Mouse (Mus musculus): ENCODE data around the gene Krt7. TPM values are rescaled to one million over a fixed set of nuclear protein-coding genes. Genes with fewer than 3 reads are reported as not detected.

Gene Krt7
- polyA plus RNA-seq, 1 experiment from 2014 or later = 108 TPM

DNA sequence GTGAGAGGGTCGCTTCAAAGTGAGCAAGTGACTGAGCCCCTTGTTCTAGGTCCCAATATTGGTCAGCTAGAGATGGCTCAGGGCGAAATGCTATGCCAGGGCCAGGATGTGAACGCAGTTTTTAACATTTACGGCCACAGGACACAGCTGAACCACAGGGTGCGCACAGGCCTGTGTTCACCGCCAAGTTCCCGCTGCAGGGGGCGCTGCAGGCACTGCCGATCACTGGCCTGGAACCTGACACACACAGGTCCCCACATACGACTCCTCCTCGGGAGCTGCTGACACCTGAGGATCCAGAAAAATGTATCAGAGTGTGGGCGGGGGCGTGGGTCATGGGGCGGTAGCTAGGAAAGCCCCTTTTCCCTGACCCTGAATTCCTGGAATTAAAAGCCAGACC is 48.4 kb downstream of the Krt7 start:
- no peak overlapping the region for H3K4me3 ChIP-seq (ENCODE audit: low read depth, low read length)
- H3K27me3 ChIP-seq (replicated peaks; ENCODE audit: control insufficient read depth, insufficient read depth, low read length) = no peaks in the 10 kb centered on the region
- H3K9ac ChIP-seq (ENCODE audit: low read length) = no peak overlapping the region
- DNase-seq (ENCODE audit: low spot score) (no peak), ATAC-seq (replicated peaks; ENCODE audit: low FRiP score, low TSS enrichment, low read depth) (no peak)
- H3K4me1 ChIP-seq (replicated peaks; ENCODE audit: control insufficient read depth, insufficient read depth, low read length) = no peaks in the 10 kb centered on the region
- H3K27ac ChIP-seq (ENCODE audit: low read depth) = no peak overlapping the region
- no peak overlapping the region for H3K4me2 ChIP-seq (ENCODE audit: low read length)
- H3K36me3 ChIP-seq (ENCODE audit: control insufficient read depth, insufficient read depth, low read length) = no peaks in the 10 kb centered on the region
- H3K9me3 ChIP-seq (ENCODE audit: control insufficient read depth, low read length) = no peaks in the 10 kb centered on the region
- 70% methylated on average over 14 of the region's 14 CpGs for WGBS

DNA sequence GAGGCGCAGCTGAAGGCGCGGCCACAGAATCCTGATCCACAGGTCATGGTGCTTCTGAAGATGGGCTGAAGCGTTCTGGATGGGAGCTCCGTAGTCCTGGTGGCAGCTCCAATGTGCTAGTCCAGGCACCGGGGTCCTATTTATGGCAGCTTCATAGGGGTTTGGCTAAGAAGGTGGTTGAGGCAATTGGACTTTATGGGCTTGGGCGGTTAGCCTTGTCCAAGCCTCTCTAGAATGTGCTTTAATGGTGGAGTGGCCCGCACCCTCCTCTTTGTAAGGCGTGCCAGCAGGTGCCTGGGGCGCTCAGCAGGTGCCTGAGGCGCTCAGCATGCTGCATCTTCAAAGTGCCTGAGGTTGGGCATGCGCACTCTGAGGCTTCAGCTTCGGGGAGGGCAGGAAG is 52.8 kb downstream of the Krt7 start, which contains the start of gene Krt81:
Krt81 (minus strand) TSS at position 101 of the 400 bp plus-strand sequence.
- H3K27me3 ChIP-seq (replicated peaks; ENCODE audit: control insufficient read depth, insufficient read depth, low read length) = no peaks in the 10 kb centered on the region
- no peak within 1 kb of the TSS for H3K4me2 ChIP-seq (ENCODE audit: low read length)
- H3K27ac ChIP-seq (ENCODE audit: low read depth) = no peak within 1 kb of the TSS
- no peak within 1 kb of the TSS for H3K4me3 ChIP-seq (ENCODE audit: low read depth, low read length)
- ATAC-seq (replicated peaks; ENCODE audit: low FRiP score, low TSS enrichment, low read depth) = no peak
- no peak within 1 kb of the TSS for H3K9ac ChIP-seq (ENCODE audit: low read length)
- no peak for DNase-seq (ENCODE audit: low spot score)
- H3K4me1 ChIP-seq (replicated peaks; ENCODE audit: control insufficient read depth, insufficient read depth, low read length) = no peaks in the 10 kb centered on the region
- no peaks in the 10 kb centered on the region for H3K9me3 ChIP-seq (ENCODE audit: control insufficient read depth, low read length)
- no peaks in the 10 kb centered on the region for H3K36me3 ChIP-seq (ENCODE audit: control insufficient read depth, insufficient read depth, low read length)
- 85% methylated on average over 13 of the region's 13 CpGs for WGBS

DNA sequence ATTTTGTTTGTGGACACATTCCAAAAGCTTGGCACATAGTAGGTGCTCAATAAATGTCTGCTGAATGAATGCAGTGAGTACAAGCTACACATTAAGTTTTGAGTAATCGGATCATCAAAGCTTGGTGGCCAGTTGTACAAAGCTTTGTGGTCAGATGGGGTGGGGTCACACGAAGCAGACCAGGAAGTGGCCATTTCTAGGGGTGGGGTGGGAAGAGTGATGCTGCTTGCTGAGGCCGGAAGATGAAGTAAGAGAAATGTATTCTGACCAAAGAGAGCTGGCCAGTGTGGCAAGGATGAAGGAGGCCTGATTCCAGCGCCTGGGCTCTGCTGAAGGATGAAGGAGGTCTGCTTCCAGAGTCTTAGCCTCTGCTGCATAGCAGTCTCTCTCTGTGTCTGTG is 58.2 kb downstream of the Krt7 start:
- Histone ChIP-seq H3K9me3 (ENCODE audit: control insufficient read depth, low read length) (no peaks in the 10 kb centered on the region), H3K4me1 (replicated peaks; ENCODE audit: control insufficient read depth, insufficient read depth, low read length) (no peaks in the 10 kb centered on the region), H3K27ac (ENCODE audit: low read depth) (no peak overlapping the region), H3K4me3 (ENCODE audit: low read depth, low read length) (no peak overlapping the region), H3K36me3 (ENCODE audit: control insufficient read depth, insufficient read depth, low read length) (no peaks in the 10 kb centered on the region), H3K9ac (ENCODE audit: low read length) (no peak overlapping the region), H3K4me2 (ENCODE audit: low read length) (no peak overlapping the region), H3K27me3 (replicated peaks; ENCODE audit: control insufficient read depth, insufficient read depth, low read length) (no peaks in the 10 kb centered on the region)
- WGBS = 81% methylated on average over 4 of the region's 4 CpGs
- DNase-seq (ENCODE audit: low spot score) (no peak), ATAC-seq (replicated peaks; ENCODE audit: low FRiP score, low TSS enrichment, low read depth) (no peak)

DNA sequence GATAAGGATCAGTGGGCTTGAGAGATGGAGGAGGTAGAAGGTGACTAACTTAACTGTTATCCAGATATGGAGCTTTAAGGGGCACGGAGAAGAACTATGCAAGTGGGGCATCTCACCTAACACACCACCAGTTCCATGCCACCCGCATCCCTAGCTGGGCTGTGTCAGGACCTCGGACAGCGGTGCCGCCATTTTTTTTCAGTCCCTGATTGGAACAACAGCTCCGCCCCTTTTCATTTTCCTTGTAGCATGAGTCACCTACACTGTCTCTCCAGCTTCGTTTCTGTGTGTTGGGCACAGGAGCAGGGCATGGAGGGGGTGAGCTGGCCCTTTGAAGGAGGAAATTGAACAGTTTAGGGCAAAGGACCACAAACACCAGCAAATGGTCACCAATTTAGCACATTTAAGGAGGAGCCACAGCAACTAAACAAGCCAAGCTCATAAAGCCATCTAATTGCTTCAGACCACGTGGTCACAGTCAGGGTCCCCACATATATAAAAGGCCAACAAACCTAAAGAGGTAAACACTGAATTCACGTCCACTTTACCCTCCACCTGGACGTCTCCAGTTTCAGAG is 62.2 kb downstream of the Krt7 start, which contains the start of gene Krt86:
Krt86 (plus strand) TSS at position 527 of the 577 bp plus-strand sequence.
- ATAC-seq (replicated peaks; ENCODE audit: low FRiP score, low TSS enrichment, low read depth) (no peak), DNase-seq (ENCODE audit: low spot score) (peak; percentile 89)
- H3K9ac ChIP-seq (ENCODE audit: low read length) = no peak within 1 kb of the TSS
- no peaks in the 10 kb centered on the region for H3K36me3 ChIP-seq (ENCODE audit: control insufficient read depth, insufficient read depth, low read length)
- no peaks in the 10 kb centered on the region for H3K9me3 ChIP-seq (ENCODE audit: control insufficient read depth, low read length)
- no peak within 1 kb of the TSS for H3K4me3 ChIP-seq (ENCODE audit: low read depth, low read length)
- H3K4me2 ChIP-seq (ENCODE audit: low read length) = no peak within 1 kb of the TSS
- no peaks in the 10 kb centered on the region for H3K27me3 ChIP-seq (replicated peaks; ENCODE audit: control insufficient read depth, insufficient read depth, low read length)
- H3K27ac ChIP-seq (ENCODE audit: low read depth) = no peak within 1 kb of the TSS
- no peaks in the 10 kb centered on the region for H3K4me1 ChIP-seq (replicated peaks; ENCODE audit: control insufficient read depth, insufficient read depth, low read length)
- WGBS = 25% methylated on average over 10 of the region's 10 CpGs

DNA sequence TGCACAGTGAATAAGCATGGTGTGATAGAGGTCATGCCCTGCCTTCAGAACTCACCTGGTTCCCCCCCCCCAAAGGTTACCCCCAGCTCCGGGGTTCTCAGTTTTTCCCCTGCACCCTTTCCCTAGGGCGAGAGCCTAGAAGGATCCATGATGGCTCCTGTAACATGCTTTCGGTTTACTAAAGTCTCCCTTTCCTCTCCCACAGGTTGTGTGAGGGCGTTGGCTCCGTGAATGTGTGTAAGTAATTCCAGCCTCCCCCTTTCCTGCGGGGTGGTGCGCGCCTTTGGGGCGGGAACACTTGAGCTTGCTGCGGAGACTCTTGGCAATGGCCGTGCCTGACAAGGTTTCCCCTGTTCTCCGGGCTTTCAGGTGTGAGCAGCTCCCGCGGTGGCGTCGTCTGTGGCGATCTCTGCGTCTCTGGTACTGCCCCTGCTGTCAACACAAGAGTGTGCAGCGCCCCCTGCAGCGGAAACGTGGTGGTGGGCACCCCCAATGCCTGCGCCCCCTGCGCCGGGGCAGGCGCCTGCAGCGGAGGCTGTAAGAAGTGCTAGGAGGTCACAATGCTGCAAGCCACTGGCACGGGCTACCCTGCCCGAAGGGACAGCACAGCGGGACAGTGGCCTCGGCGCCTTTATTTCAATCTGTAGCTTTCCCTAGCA is 68.3 kb downstream of the Krt7 start:
- WGBS = 5% methylated on average over 31 of the region's 31 CpGs
- peak overlapping the region; percentile 41 for H3K4me2 ChIP-seq (ENCODE audit: low read length)
- DNase-seq (ENCODE audit: low spot score) (peak; percentile 83), ATAC-seq (replicated peaks; ENCODE audit: low FRiP score, low TSS enrichment, low read depth) (peak; percentile 47; the same call in 1 of the 2 replicates)
- no peaks in the 10 kb centered on the region for H3K9me3 ChIP-seq (ENCODE audit: control insufficient read depth, low read length)
- no peaks in the 10 kb centered on the region for H3K36me3 ChIP-seq (ENCODE audit: control insufficient read depth, insufficient read depth, low read length)
- H3K4me1 ChIP-seq (replicated peaks; ENCODE audit: control insufficient read depth, insufficient read depth, low read length) = no peaks in the 10 kb centered on the region
- 0 out of 2 replicates have a peak, but pooled peaks cover 3% of the 10 kb centered on the region for H3K27me3 ChIP-seq (replicated peaks; ENCODE audit: control insufficient read depth, insufficient read depth, low read length)
- H3K4me3 ChIP-seq (ENCODE audit: low read depth, low read length) = peak overlapping the region; percentile 2
- peak overlapping the region; percentile 1; the same call in 1 of the 2 replicates for H3K9ac ChIP-seq (ENCODE audit: low read length)
- H3K27ac ChIP-seq (ENCODE audit: low read depth) = no peak overlapping the region

DNA sequence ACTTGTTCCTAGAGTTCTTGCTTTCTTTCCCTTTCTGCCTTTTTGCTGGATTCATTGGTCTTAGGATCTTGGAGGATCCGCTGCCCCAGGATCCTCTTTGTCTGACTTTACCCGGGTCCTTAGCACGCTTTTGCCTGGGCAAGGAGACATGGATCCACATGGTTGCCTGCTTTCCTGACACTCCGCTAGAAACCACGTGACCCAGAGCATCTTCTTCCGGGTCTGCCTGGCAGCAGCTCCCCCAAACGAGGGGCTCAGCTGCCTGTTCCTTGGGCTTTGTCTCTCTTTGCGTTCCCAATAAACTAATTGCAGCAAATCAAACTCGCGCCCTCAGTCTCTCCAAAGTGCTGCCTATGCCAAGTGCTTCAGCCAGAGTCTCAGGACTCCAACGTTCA is 68.8 kb downstream of the Krt7 start:
- no peak for DNase-seq (ENCODE audit: low spot score)
- peak overlapping the region; percentile 1; the same call in 1 of the 2 replicates for H3K9ac ChIP-seq (ENCODE audit: low read length)
- H3K36me3 ChIP-seq (ENCODE audit: control insufficient read depth, insufficient read depth, low read length) = no peaks in the 10 kb centered on the region
- no peaks in the 10 kb centered on the region for H3K9me3 ChIP-seq (ENCODE audit: control insufficient read depth, low read length)
- ATAC-seq (replicated peaks; ENCODE audit: low FRiP score, low TSS enrichment, low read depth) = no peak
- H3K4me1 ChIP-seq (replicated peaks; ENCODE audit: control insufficient read depth, insufficient read depth, low read length) = no peaks in the 10 kb centered on the region
- peak overlapping the region; percentile 41 for H3K4me2 ChIP-seq (ENCODE audit: low read length)
- 0 out of 2 replicates have a peak, but pooled peaks cover 3% of the 10 kb centered on the region for H3K27me3 ChIP-seq (replicated peaks; ENCODE audit: control insufficient read depth, insufficient read depth, low read length)
- WGBS = 33% methylated on average over 11 of the region's 11 CpGs
- no peak overlapping the region for H3K27ac ChIP-seq (ENCODE audit: low read depth)
- H3K4me3 ChIP-seq (ENCODE audit: low read depth, low read length) = peak overlapping the region; percentile 2

MicroRNAs encoded within 50 kb of the gene (microRNA counts, 519-probe panel; counts per million panel counts)
- microRNA mmu-miR-1941-3p (1,817 counts per million, percentile 11 among the panel's probes with 10 or more counts), microRNA mmu-miR-1941-5p (not detected)

Small RNA genes within 50 kb of the gene (microRNA-seq; reads per million reads assigned to microRNA genes)
- gene Mir1941 = not detected

Other genes with a start within 250 kb of the Krt7 start
- 12.5 and 12.6 TPM in 2 replicates for gene Acvr1b, start 237.0 kb upstream of the Krt7 start, polyA plus RNA-seq (2014; fragmentation: Nextera tagmentation; extraction: Ambion mirVana)
- gene Grasp, start 186.9 kb upstream of the Krt7 start, polyA plus RNA-seq (2014; fragmentation: Nextera tagmentation; extraction: Ambion mirVana) = 3.5 and 4.2 TPM in 2 replicates
- 6.4 and 6.9 TPM in 2 replicates for gene Nr4a1, start 156.8 kb upstream of the Krt7 start, polyA plus RNA-seq (2014; fragmentation: Nextera tagmentation; extraction: Ambion mirVana)
- 65.4 and 67.1 TPM in 2 replicates for gene Atg101, start 126.8 kb upstream of the Krt7 start, polyA plus RNA-seq (2014; fragmentation: Nextera tagmentation; extraction: Ambion mirVana)
- 5.9 and 6.6 TPM in 2 replicates for gene 6030408B16Rik, start 117.8 kb upstream of the Krt7 start, polyA plus RNA-seq (2014; fragmentation: Nextera tagmentation; extraction: Ambion mirVana)
- 0.81 and 1.6 TPM in 2 replicates for gene Krt80, start 40.9 kb upstream of the Krt7 start, polyA plus RNA-seq (2014; fragmentation: Nextera tagmentation; extraction: Ambion mirVana)
- 0.17 TPM in 1 of 2 replicates, not detected in the other for gene Krt87, start 27.8 kb downstream of the Krt7 start, polyA plus RNA-seq (2014; fragmentation: Nextera tagmentation; extraction: Ambion mirVana)
- gene Krt88, start 36.7 kb downstream of the Krt7 start, polyA plus RNA-seq (2014; fragmentation: Nextera tagmentation; extraction: Ambion mirVana) = not detected in 2 replicates
- not detected in 2 replicates for gene Krt81, start 52.7 kb downstream of the Krt7 start, polyA plus RNA-seq (2014; fragmentation: Nextera tagmentation; extraction: Ambion mirVana)
- 0.08 TPM in 1 of 2 replicates, not detected in the other for gene Krt86, start 62.4 kb downstream of the Krt7 start, polyA plus RNA-seq (2014; fragmentation: Nextera tagmentation; extraction: Ambion mirVana)
- gene Krt83, start 80.5 kb downstream of the Krt7 start, polyA plus RNA-seq (2014; fragmentation: Nextera tagmentation; extraction: Ambion mirVana) = 0.19 TPM in 1 of 2 replicates, not detected in the other
- gene Gm49425, start 106.2 kb downstream of the Krt7 start, polyA plus RNA-seq (2014; fragmentation: Nextera tagmentation; extraction: Ambion mirVana) = not detected in 2 replicates
- not detected in 2 replicates for gene Krt84, start 121.8 kb downstream of the Krt7 start, polyA plus RNA-seq (2014; fragmentation: Nextera tagmentation; extraction: Ambion mirVana)
- not detected in 2 replicates for gene Krt82, start 139.6 kb downstream of the Krt7 start, polyA plus RNA-seq (2014; fragmentation: Nextera tagmentation; extraction: Ambion mirVana)
- gene Krt90, start 151.9 kb downstream of the Krt7 start, polyA plus RNA-seq (2014; fragmentation: Nextera tagmentation; extraction: Ambion mirVana) = 0.07 TPM in 1 of 2 replicates, not detected in the other
- gene Krt75, start 162.9 kb downstream of the Krt7 start, polyA plus RNA-seq (2014; fragmentation: Nextera tagmentation; extraction: Ambion mirVana) = not detected in 2 replicates
- not detected in 2 replicates for gene Gm5414, start 217.1 kb downstream of the Krt7 start, polyA plus RNA-seq (2014; fragmentation: Nextera tagmentation; extraction: Ambion mirVana)
- not detected in 2 replicates for gene Gm5478, start 236.3 kb downstream of the Krt7 start, polyA plus RNA-seq (2014; fragmentation: Nextera tagmentation; extraction: Ambion mirVana)

Measured in intestine, embryonic 14.5 days (tissue).